Mouse (Mus musculus): ENCODE results near the gene Pcp4.
A peak's percentile ranks its signal among the peaks of the same experiment; 100 is the strongest.
"Not testable (repeated sequence)": the region's sequence is repeated elsewhere in the genome, so short reads cannot be mapped to it uniquely, and the experiment has no call there.

Gene Pcp4

GRCm38 (mm10) chr16:96467445-96467844 lies at the start of gene Pcp4:
Gene Pcp4, plus strand, starts transcription at chr16:96467606.
- peak; percentile 49 for DNase-seq (ENCODE audit: low read depth)

- DNase-seq (ENCODE audit: low read depth) = no peak
These were observed 42.4 kb upstream of the Pcp4 start for GRCm38 (mm10) chr16:96425044-96425443.

GRCm38 (mm10) chr16:96426671-96427070 lies 40.7 kb upstream of the Pcp4 start:
- no peak for DNase-seq (ENCODE audit: low read depth)

- no peak for DNase-seq (ENCODE audit: low read depth)
These were observed 38.4 kb upstream of the Pcp4 start for GRCm38 (mm10) chr16:96429046-96429445.

GRCm38 (mm10) chr16:96433266-96433665 lies 34.1 kb upstream of the Pcp4 start:
- no peak for DNase-seq (ENCODE audit: low read depth)

- DNase-seq (ENCODE audit: low read depth) = no peak
These were observed 33.2 kb upstream of the Pcp4 start for GRCm38 (mm10) chr16:96434024-96434785.

- DNase-seq (ENCODE audit: low read depth) = no peak
These were observed 28.5 kb upstream of the Pcp4 start for GRCm38 (mm10) chr16:96438946-96439345.

GRCm38 (mm10) chr16:96439682-96440081 lies 27.7 kb upstream of the Pcp4 start:
- peak; percentile 10 for DNase-seq (ENCODE audit: low read depth)

DNA sequence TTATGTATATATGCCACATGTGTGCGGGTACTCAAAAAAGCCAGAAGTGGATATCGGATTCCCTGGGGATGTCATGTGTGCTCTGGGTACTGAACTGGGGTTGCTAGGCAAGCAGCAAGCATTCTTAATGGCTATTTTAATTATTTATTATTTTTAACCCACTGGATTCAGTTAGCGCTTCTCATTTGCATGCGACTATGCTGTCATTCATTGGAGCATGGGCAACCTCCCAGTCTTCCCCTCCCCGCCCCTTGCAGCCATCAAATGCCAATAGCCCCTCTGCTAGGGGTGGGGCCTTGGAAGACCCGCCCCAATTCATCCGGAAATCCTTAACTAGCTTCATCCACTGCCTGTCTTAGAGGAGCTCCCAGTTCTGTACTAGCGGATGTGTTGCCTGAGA lies 26.5 kb upstream of the Pcp4 start:
- no peak for DNase-seq (ENCODE audit: low read depth)

DNA sequence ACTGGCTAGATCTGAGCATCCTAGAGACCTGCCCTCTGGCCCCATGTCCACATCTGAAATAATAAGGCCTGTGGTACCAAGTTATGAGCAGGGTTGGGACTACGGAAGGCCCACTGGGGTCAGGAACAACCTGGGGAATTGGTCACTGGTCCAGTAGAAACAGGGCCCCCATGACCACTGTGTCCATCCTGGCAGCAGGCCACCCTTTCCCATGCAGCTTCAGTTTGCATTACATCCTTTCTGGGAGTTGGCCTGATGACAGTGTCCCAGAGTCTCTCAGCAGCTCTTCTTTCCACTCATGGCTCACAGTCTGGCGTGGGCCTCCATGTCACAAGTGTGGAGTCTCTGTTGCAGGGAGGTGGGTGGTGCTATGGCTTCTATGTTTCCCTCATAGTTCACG lies 25.6 kb upstream of the Pcp4 start:
- no peak for DNase-seq (ENCODE audit: low read depth)

DNA sequence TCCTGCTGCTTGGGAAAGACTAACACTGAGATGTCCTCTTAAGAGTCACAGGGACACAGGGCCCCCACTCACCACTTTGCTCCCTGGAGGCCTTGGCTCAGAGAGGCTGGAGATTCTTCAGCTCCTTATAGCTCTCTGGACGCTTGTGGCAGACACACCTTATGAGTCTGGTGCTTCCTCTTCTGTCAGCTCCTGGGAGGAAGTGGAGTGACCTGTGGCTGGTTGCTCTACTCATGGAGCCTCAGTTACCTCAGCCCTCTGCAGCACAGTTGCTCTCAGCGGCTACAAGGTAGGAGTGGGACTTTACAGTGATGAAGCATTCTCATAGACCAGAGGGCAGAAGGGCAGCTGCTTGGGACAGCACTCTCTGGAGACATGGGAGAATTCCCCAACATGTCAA lies 23.9 kb upstream of the Pcp4 start, which contains the start of gene Itgb2l:
Itgb2l (minus strand) TSS at position 152 of the 400 bp plus-strand sequence.
- no peak for DNase-seq (ENCODE audit: low read depth)

- not testable (repeated sequence) for DNase-seq (ENCODE audit: low read depth)
These were observed 16.5 kb upstream of the Pcp4 start for GRCm38 (mm10) chr16:96450871-96451270.

- DNase-seq (ENCODE audit: low read depth) = no peak
These were observed 13.3 kb upstream of the Pcp4 start for GRCm38 (mm10) chr16:96454086-96454485.

DNA sequence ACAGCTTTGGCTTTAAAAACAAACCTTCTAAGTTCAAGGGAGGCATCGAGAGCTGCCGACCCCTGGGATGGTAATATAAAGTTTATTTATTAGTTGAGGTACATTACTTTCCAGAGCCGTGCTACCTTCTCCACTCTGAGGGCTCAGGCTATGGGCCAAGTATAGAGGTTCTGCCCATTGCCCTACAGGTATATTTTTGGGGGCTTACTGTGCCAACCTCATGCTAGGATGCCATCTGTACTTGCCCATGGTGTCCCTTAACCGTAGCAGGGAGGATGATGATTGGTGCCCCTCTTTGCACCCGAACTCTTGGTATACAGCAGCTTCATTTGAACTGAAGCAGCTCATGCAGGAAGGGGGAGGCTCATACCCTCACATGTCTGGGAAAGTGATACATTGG lies 9.8 kb upstream of the Pcp4 start:
- no peak for DNase-seq (ENCODE audit: low read depth)

DNA sequence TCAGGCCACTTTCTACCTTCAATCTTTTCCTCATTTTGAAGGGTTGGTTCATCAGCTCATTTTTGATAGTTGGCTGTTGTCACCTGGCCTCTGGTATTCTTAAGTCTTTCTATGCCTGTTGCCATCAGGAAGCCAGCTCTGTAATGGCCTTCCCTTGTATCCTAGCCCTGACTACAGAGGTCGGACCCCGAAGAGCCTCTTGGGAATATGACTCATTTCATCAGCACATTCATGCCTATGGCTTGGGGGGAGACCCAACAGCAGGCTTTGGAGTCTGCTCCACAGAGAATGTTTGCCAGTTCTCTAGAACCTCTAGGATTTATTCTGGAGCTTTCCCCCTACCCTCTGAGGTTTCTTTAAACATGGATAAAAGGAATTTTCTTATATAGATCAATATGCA lies 8.1 kb upstream of the Pcp4 start:
- no peak for DNase-seq (ENCODE audit: low read depth)

DNA sequence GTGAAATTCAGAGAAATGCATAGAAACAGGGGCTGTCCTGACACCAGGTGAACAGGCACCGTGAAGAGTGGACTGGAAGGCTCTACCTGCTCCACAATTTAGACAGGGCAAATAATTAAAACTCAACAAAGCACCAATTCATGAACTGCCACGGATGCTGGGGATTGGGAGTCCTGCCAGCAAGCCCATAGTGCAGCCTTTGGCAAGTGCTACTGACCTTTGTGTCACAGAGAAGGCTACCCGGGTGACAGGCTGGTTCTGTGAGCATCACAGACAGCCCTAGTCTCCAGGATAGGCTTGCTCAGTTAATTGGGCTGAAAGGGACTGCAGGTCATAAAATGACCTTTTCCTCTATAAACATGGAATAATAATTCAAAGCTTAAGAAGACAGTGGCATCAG lies 6.6 kb upstream of the Pcp4 start:
- no peak for DNase-seq (ENCODE audit: low read depth)

GRCm38 (mm10) chr16:96468011-96468410 lies 605 bp downstream of the Pcp4 start:
- no peak for DNase-seq (ENCODE audit: low read depth)

- no peak for DNase-seq (ENCODE audit: low read depth)
These were observed 1.3 kb downstream of the Pcp4 start for GRCm38 (mm10) chr16:96468698-96469097.

- peak; percentile 26 for DNase-seq (ENCODE audit: low read depth)
These were observed 2.2 kb downstream of the Pcp4 start for GRCm38 (mm10) chr16:96469640-96470039.

DNA sequence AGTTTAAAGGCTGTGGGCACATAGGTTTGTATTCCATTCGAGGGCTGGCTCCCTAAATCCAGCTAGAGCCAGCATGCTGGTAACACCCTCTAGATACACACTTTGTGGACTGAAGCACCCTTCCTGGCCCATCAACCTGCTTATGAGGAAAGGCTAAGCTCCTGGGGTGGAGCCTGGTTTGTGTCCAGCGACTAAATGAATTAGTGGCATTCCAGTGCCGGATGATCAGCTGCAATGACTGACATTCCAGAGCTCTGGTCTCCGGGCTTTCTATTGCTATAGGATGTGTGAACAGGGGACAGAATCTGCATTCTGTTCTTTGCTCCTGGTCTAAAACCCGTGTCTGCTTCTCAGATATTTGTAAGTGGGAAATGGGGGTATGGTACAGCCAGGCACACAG lies 5.0 kb downstream of the Pcp4 start:
- no peak for DNase-seq (ENCODE audit: low read depth)

- DNase-seq (ENCODE audit: low read depth) = no peak
These were observed 5.4 kb downstream of the Pcp4 start for GRCm38 (mm10) chr16:96472816-96473215.

GRCm38 (mm10) chr16:96474185-96474584 lies 6.8 kb downstream of the Pcp4 start:
- no peak for DNase-seq (ENCODE audit: low read depth)

DNA sequence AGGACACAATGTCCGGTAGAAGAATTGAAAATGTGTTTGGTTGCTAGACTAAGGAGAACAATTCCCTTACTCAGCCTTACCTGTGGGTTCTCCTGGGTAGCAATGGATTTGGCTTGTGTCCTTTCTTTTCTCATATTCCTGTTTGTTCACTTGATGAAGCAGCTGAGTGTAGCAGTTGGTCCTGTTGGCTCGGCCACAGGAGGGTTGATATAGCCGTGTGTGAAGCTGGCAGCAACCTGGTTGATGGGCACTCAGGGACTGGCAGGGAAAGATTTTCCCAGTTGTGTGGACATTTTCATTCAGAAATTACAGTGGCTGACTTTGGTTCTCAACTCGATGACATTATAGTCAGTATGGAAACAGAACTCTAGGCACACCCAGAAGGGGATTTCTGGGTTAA lies 14.4 kb downstream of the Pcp4 start:
- no peak for DNase-seq (ENCODE audit: low read depth)

DNA sequence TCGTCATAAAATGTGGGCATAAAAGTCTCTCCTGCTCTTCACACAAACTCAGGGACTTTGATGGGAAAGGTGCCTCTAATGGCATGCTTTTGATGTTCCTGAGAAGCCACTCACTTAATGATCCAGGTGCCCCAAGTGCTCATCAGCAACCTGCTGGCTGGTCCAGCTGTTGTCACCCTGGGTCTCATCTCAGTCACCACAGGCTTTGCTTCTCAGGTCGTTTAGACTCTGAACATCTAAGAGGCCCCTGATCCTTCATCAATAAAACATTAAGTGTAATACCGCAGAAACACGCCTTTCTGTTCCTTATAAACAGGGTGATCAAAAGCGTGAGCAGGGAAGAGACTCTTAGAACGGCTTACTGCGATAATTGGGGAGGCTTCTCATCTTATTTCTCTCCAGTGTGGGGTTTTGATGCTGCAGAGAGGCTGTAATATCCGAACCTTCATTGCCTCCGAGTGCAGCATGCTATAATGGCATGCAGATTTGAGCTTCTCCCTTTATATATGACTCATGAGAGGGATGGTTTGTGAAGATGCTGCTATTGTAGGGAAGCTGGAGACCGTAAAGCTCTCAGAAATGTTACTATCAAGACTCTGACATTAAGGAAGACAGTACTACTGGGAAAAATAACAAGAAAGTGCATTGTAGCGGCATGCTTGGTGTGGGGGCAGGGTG lies 19.7 kb downstream of the Pcp4 start:
- no peak for DNase-seq (ENCODE audit: low read depth)
